Mouse (Mus musculus) heart, adult 11 months (tissue): ENCODE measurements at regions not wholly inside any gene's neighbourhood (a gene's known extent, or its start where the extent isn't known, plus 50 kb on each side); places are given as distances from the start of the nearest gene placed in this dataset.

ENCODE experiments used
- DNase-seq: peaks from one replicate; pipeline ENCODE4 v3.0.0; 2022

DNA sequence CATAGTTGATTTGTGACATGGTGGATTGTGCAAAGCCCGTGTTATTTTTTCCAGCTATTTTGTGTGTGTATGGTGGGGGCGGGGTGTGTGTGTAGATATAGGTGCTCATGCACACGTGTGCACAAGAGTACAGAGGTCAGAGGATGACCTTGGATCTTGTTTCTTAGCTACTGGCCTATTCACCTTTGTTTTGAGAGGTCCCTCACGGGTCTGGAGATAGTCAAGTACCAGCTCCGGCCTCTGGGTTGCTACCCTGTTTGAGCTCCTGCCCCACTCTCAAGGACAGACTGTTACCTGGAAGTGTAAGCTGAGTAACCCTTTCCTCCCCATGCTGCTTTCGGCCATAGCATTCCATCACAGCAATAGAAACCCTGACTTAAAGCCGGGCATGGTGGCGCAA, 138.0 kb downstream of the Fam43a start:
- no peak for DNase-seq

GRCm38 (mm10) chr16:30739651-30740050, 140.1 kb downstream of the Fam43a start:
- DNase-seq, result no peak

DNA sequence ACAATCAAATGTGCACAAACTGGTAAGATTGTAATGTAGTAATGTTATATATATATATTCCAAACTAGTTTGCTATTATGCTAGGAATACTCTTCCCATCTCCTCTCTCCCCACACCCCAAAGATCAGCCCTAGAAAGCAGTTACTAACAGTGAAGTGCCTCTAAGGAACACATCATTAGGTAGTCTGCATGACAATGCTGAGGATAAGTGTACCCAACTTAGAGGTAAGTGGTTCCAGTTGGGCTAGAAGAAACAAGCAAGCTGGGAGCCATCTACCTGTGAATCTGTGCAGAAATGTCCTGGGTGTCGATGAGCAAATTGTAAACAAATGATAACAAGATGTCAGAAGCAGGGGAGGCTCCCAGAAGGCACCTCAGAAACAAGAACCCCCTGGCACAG, 141.7 kb downstream of the Fam43a start:
- no peak for DNase-seq

DNA sequence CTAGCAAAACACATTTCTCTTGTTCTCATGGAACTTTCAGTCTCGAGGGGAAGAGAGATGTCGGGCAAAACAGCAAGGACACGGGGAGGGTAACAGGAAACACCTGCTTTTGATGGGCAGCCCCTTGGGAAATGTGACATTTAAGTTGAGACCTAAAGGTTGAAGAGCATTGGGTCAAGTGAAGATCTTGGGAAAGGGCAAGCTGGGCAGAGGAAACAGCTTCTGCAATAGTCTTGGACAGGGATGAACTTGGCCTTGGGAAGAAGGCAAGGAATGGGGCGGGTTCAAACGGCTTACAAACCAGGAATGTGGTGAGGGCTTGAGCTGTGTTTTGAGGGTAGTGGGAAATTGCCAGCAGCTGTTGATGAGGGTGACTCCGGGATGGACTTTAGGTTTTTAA, 143.0 kb downstream of the Fam43a start:
- DNase-seq, result no peak

DNA sequence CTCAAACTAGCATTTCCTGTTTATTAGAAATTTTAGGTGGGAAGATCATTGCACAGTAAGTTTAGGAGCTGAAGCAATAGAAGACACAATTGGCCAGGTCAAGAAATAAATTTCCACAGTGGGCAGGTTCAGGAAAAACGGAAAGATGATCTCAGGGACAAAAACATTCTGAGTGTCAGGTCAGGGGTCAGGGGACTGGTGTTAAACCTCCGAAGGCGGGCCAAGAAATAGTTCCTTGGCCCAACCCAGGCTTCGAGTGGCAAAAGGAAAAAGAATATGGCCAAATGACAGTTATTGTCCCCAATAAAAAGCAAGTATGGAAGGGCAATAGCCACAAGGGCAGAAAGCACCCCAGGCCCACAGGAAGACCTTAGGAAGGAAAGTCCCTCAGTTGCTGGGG, 144.0 kb downstream of the Fam43a start:
- no peak for DNase-seq

DNA sequence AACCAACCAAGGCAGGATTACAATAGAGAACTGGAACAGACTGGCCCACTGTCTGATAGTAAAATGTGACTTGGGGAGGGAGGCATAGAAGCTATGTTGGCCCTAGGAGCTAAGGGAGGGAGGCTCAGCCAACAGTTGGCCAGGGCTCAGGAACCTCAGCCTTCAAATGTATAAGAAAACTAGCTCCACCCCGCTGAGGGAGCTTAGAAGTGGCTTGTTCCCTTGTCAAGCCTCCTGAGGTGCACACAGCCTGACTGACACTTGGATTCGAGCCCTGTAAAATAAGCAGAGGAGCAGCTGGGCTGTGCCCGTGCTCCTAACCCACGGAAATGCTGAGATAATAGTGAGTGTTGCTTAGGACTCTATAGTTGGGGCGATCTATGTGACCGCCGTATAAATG, 144.7 kb downstream of the Fam43a start:
- DNase-seq, result no peak

DNA sequence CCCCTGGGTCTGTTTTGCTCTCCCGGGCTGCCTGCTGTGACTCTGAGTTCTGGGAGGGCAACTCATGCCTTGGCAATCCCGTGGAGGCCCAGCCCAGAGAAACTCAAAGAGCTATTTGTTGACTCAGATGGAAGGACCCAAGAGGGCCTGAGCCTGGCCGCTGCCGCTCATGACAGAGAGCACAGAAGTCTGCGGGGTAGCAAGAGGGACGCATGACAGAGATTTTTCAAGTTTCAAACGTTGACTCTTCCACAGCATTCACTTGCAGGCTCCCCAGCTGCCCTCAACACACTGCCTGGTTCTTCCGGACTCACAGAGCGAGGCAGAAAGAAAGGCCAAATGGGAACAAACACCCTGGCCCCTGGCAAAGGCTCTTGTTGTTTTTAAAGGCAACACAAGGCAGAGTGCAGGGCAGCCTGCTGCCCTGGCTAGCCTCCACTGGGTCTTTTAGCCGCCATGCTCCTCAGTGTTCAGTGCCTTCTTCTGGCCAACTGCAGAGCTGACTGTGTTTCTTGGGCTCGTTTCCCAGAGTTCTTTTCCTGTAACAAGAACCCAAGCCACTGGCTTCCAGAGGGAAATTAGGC, 146.2 kb downstream of the Fam43a start:
- peak; percentile 97 for DNase-seq

GRCm38 (mm10) chr16:30746211-30746610, 146.7 kb downstream of the Fam43a start:
- no peak for DNase-seq

DNA sequence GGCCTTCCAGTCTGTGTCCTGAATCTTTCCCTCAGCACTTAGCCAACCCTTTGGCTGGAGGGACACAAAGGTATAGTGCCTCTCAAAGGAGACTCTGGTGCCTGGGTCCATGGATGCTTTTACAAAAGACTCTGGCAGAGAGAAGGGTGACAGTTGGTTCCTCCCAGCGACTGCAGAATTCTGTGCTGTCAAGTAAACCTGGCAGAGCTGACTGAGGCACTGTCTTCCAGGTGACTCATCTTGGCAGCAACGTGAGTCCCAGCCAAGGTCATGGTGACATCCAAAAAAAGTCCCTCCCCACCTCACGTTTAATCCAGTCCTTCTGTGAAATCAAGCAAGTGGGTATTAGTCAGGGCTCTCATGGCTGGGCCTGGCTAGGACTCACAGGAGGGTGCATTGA, 150.3 kb downstream of the Fam43a start:
- DNase-seq, result no peak

GRCm38 (mm10) chr16:30755771-30756170, 156.2 kb downstream of the Fam43a start:
- no peak for DNase-seq

- DNase-seq, result no peak
These were observed 157.2 kb downstream of the Fam43a start for GRCm38 (mm10) chr16:30756678-30757077.

- DNase-seq, result no peak
These were observed 158.0 kb downstream of the Fam43a start for GRCm38 (mm10) chr16:30757556-30757955.

DNA sequence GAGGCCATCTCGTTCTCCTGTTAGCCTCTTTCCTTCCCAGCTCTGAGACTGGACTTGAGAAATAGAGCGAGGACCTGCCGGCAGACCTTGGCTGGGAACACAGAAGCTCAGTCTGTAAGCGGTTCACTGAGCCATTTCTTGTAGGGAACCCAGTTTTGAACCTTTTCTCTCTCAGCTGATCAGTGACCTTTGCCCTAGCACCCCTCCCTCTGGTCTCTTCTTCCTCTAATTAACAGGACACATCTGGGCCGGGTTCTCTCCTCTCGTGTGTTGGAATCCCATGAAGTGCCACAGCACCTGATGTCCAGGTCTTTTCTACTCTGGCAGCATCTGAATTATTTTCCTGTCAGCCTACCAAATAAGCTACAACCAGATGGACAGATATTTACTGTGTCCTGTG, 158.5 kb downstream of the Fam43a start:
- peak; percentile 90 for DNase-seq

DNA sequence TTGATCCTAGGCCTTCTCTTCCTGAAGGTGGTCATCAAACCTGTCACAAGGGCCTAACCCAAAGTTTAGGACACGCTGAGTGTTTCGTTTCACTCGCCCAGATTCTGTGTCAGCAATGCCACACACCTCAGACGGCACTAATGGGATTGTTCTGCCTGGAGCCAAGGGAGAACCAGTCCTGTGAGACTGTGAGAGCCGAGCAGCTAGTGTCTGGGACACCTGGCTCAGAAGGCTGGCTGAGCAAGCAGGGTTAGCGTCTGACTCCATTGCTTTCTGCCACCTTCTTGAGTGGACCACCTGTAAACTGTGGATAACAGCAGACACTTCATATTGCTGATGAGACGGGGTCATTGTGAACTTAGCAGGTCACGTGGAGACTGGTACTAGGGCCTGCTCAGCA, 160.0 kb downstream of the Fam43a start:
- DNase-seq, result no peak

GRCm38 (mm10) chr16:30761201-30761710, 161.7 kb downstream of the Fam43a start:
- no peak for DNase-seq

- DNase-seq, result no peak
These were observed 163.5 kb downstream of the Fam43a start for GRCm38 (mm10) chr16:30762898-30763595.

- DNase-seq, result no peak
These were observed 166.1 kb downstream of the Fam43a start for GRCm38 (mm10) chr16:30765591-30765990.

- peak; percentile 98 for DNase-seq
These were observed 169.5 kb downstream of the Fam43a start for GRCm38 (mm10) chr16:30769007-30769442.

DNA sequence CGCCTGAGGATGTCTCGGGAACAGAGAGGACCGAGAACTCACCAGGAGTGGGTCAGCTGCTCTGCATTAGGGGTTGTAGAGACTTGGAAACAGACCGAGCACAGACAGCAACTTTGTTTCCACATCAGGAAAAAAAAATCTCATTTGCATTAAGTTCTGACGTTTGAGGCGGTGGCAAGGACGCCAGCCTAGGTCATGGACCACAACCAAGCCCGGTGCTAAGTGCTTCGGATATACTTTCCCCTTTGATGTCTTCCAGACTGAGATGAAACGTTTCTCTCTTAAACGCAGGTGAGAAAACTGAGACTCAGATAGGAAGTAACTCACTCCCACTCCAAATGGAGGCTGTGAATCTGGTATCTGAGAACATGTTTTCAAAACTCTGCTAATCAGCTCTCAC, 169.9 kb downstream of the Fam43a start:
- DNase-seq, result no peak

- DNase-seq, result peak; percentile 97
These were observed 173.3 kb downstream of the Fam43a start for GRCm38 (mm10) chr16:30772802-30773201.

DNA sequence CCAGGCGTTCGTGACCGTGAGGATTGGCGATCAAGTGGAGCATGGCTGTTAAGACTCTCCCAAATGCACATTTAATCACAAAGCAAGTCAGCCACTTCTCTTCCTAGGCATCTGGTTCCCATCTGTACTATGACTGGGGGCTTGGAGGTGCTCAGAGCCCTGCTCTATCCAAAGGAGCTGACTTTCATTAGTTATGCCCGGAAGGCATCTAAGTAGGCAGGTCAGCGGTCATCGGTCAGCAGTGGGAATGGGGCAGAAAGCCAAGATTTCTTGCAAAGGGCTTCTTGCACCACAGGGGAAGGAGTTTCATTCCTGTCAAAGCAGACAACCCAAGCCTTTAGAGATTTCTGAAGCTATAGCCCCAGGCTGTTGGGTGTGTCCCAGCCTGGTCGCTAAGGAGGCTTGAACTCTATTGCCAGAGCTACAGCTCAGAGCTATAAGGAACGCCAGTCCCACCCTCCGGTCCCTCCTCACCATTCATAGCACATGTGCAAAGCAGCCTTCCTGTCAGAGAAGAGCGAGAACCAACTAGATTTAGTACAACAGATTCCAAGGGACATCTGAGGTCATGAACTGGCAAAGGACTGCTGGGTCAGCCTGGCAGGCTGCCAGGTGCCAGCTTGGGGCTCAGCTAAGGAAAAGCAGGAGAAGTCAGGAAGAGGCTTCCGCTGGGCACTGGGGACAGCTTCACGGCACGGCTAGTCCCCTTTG, 175.6 kb downstream of the Fam43a start:
- peak; percentile 97 for DNase-seq

- peak; percentile 98 for DNase-seq
These were observed 176.5 kb downstream of the Fam43a start for GRCm38 (mm10) chr16:30775740-30776700.

DNA sequence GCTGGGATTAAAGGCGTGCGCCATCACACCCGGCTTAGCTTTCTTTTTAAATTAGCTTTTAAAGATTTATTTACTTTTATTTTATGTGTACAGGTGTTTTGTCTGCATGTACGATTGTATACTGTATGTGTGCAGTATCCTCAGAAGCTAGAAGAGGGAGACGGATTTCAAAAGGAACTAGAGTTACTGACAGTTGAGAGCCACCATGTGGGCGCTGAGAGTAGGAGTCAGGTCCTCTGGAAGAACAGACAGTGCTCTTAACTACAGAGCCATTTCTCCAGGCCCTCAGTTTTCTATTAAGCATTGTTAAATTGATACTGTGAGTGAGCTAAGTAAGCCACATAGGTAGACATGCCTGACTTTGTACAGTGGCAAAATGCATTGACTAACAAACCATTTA, 177.9 kb downstream of the Fam43a start:
- DNase-seq, result peak; percentile 1
